Mouse (Mus musculus): ENCODE measurements around the gene Hs3st6.

Hs3st6 gene

GRCm38 (mm10) chr17:24728184-24728583 lies 24.6 kb upstream of the Hs3st6 start:
- no peak for DNase-seq (ENCODE audit: low read depth, low spot score)

DNA sequence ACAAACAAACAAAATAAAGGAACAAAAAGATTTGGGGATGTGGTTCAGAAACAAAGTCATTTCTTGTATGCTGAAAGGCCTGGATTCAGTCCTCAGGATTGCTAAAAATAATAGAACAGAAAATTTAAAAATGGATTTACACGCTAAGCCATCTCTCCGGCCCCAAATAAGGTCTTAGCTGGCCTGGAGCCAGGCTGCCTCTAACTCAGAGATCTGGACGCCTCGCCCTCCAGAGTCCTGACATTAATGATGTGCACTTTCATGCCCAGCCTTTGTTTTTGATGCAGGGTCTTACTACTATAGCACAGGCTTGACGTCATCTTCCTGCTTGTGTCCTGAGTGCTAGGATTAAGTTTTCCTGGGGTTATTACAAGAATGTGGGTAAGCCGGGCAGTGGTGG lies 23.7 kb upstream of the Hs3st6 start:
- DNase-seq (ENCODE audit: low read depth, low spot score), result no peak

GRCm38 (mm10) chr17:24730787-24731186 lies 22.0 kb upstream of the Hs3st6 start:
- no peak for DNase-seq (ENCODE audit: low read depth, low spot score)

GRCm38 (mm10) chr17:24732233-24732935 lies 20.4 kb upstream of the Hs3st6 start:
- no peak for DNase-seq (ENCODE audit: low read depth, low spot score)

DNA sequence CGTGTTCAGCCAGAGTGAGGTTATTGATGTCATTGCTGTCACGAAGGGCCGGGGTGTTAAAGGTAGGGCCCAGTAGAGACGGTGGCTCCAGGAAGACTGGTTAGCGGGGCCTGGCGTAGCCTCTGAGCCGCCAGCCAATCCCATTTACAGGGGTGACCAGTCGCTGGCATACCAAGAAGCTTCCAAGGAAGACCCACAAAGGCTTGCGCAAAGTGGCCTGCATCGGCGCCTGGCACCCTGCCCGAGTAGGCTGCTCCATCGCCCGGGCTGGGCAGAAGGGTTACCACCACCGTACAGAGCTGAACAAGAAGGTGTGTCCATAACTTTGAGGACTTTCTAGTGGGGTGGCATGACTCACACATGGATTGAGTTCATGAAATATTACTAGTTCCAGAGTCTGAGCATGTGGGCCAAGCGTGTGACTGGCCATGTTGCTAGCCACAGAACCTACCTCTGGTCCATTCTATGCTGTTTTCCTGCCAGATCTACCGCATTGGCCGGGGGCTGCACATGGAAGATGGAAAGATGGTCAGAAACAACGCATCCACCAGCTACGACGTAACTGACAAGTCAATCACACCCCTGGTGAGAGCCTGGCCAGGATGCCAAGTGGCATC lies 19.2 kb upstream of the Hs3st6 start:
- DNase-seq (ENCODE audit: low read depth, low spot score), result no peak

- DNase-seq (ENCODE audit: low read depth, low spot score), result no peak
These were observed 18.3 kb upstream of the Hs3st6 start for GRCm38 (mm10) chr17:24734513-24734912.

GRCm38 (mm10) chr17:24735446-24735845 lies 17.3 kb upstream of the Hs3st6 start:
- no peak for DNase-seq (ENCODE audit: low read depth, low spot score)

DNA sequence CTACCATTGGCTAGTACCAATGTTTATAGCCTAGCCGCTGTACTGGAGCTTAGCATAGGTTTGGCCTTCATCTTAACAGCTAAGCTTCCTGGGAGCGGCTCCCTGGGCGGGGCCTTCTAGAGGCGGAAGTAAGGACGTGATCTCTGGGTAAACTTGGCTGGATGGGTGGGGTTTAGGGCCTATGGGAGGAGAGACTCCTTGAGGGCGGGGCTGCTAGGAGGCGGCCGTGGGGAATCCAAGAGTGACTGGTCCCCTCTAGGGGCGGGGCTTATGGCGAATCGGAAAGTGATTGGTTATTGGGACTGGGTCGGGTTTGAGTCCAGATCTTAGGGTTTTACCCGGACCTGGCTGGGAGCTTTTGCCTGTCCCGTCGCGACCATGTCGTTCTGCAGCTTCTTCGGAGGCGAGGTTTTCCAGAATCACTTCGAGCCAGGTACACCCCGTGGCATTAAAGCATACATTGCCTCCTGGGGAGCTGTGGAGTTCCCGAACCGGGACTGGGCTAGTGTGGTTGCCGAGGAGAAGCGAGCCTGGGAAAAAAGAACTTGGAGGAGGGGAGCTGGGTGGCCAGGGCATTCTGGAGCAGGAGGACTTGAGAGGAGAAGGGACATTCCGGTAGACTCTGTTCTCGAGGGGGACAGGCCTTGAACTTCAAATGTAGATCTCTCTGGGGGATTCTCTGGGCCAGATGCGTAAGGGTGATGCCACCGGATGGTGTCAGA lies 16.3 kb upstream of the Hs3st6 start, which contains the start of gene Msrb1:
Gene Msrb1, plus strand, starts transcription at position 313 of the 722 bp plus-strand sequence.
- peak; percentile 96 for DNase-seq (ENCODE audit: low read depth, low spot score)

DNA sequence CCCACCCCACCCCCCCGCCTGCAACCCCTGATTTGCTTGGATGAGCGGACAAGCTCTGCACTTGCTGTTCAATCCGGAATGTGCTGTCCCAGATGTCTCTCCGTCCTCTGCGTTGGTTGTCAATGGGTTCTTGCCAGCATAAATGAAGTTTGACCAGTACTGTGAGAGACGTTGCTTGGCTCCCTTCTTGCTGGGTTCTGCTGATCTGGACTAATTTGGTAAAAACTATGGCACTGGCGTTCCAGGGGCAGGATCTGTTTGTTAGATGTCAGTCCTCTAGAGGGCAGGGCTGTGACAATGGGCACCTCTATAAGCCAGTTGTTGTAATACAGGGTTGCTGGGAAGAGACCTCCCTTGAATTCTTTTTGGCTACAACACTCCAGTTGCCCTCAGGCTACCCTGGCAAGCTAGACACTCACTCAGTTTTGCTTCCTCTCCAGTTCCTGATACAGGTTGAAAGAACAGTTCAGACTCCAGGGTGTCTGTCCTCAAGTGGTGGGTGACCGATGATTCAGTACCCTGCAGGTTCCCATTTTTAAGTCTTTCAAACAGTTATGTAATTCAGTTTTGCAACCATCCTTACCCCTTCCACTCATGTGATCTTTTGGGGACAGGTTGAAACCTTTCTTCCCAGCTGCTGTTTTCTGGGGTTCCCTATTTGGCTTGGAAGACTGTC lies 15.5 kb upstream of the Hs3st6 start:
- DNase-seq (ENCODE audit: low read depth, low spot score), result no peak

GRCm38 (mm10) chr17:24738238-24738637 lies 14.6 kb upstream of the Hs3st6 start:
- no peak for DNase-seq (ENCODE audit: low read depth, low spot score)

DNA sequence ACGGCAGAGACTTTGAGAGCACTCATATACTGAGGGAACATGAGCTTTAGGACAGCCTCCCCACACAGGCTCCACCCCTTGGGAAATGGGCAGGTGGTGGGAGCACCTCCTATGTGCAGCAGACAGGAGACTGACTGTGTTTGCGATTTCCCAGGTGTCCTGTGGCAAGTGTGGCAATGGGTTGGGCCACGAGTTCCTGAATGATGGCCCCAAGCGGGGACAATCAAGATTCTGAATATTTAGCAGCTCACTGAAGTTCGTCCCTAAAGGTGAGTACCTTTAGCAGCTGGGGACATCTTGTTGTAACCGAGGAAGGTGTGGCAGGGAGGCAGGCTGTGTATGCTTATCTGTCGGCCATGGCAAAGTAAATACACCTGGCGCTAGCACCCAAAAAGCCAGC lies 12.9 kb upstream of the Hs3st6 start:
- DNase-seq (ENCODE audit: low read depth, low spot score), result no peak

DNA sequence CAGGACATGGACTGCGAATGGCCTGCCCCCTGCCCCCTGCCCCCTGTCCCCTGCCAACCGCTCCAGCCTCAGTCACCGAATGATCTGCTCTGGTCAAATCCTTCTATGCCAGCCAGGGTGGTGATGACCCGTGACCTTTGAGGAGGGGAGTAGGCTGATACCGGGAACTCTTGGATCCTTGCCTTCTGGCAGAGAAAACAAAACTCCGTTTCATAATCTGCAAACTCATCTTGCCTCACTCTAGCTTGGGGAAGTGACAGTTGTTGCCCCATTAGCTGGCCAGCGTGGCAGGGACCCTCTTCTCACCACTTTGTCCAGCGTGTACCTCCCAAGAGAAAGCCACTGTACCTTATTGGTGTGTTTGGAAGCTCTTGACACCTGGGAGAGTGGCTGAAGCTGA lies 10.5 kb upstream of the Hs3st6 start:
- DNase-seq (ENCODE audit: low read depth, low spot score), result no peak

- DNase-seq (ENCODE audit: low read depth, low spot score), result no peak
These were observed 8.9 kb upstream of the Hs3st6 start for GRCm38 (mm10) chr17:24743896-24744295.

DNA sequence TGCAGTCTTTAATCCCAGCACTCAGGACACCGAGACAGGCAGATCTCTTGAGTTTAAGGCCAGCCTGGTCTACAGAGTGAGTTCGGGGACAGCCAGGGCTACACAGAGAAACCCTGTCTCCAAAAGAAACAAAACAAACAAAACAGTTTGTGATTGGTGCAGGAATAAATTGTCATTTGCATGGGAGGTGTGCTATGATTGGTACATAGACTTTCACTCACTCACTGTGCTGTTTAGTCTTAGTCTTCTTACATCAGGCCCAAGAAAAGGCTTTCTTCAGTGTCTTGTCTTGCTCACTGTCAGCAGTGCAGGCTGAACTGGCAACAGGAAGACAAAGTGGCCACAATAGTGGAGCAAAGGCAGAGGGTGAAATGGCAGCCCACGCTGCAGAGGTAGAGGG lies 8.4 kb upstream of the Hs3st6 start:
- DNase-seq (ENCODE audit: low read depth, low spot score), result no peak

GRCm38 (mm10) chr17:24745526-24746497 lies 7.0 kb upstream of the Hs3st6 start:
- peak; percentile 92 for DNase-seq (ENCODE audit: low read depth, low spot score)

GRCm38 (mm10) chr17:24746986-24747385 lies 5.8 kb upstream of the Hs3st6 start:
- no peak for DNase-seq (ENCODE audit: low read depth, low spot score)

GRCm38 (mm10) chr17:24751528-24751927 lies 1.3 kb upstream of the Hs3st6 start:
- no peak for DNase-seq (ENCODE audit: low read depth, low spot score)

- no peak for DNase-seq (ENCODE audit: low read depth, low spot score)
These were observed 4.6 kb downstream of the Hs3st6 start for GRCm38 (mm10) chr17:24757394-24757793.

DNA sequence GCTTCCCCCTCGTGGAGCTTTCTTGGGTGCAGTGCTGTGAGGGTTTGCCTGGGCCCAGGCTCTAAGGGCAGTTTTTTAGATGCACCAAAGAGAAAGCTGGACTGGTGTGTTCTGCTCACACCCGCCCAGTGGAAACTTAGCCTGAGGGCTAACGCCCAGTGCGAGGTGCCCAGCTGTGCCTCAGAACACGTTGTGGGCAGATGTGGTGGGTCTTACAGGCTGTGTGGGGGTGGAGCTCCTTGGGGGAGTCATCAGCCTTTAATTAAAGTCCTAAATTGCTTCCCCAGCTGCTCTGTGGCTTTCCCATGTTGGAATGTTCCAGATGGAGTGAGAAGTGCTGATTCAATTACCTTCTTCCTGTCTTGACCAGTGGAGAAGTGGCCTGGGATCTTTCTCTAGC lies 8.3 kb downstream of the Hs3st6 start:
- DNase-seq (ENCODE audit: low read depth, low spot score), result no peak

DNA sequence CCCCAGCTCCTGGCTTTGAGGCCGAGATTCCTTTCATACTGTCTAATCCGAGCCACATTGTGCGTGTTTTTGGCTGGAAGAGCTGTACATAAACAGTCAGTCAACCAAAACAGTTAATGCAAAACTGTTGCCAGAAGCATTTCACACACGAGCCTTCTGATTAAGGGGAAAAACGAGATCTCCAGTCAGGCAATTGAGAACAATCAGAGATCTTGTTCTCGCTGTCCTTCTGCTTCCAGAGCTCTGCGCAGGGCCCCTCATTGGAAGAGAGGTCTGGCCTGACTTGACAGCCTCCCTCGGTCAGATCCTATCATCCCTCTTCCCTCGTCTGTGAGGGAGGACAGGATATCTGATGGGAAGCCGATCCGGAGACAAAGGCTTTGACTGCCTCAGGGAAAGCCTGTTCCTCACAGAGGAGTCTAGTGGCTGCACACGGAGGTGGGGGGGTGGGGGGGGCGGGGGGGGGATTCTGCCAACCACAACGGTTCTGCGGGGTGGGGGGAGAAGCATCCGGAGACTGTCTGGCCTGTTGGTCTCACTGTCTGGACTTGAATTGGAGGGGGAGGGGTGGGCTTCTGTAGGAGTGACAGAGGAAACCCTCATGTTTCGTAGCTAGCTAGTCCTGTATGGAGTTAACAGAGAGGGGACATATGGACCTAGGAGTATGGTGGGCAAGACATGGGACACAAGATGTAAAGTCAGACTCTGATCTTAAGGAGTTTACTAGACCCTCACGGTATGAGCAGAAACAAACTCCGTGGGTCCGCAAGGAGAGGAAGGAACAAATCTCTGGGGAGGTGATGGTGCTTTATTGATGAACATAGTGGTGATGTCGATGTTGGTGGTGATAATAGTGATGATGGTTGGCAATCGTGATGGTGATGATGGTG lies 12.5 kb downstream of the Hs3st6 start:
- peak; percentile 41 for DNase-seq (ENCODE audit: low read depth, low spot score)

Data from mesoderm, embryonic 11.5 days (tissue).